Mouse (Mus musculus) mouse embryonic stem cell (cell line): ENCODE results near the gene Acot9.

ENCODE experiments used
- in situ Hi-C, 2 experiments: fragments of 300-500 bp; cut with MboI; formaldehyde crosslinking; loops; 1 replicate in 1 of 2; 3 replicates in 1 of 2; pipeline ENCODE4 v1.14.3; 2019 to 2020; ENCODE audit warnings: low sequenced_read_pairs in 2 of 2, low pct_unique_long_range_greater_than_20kb in 1 of 2, mixed read lengths in 1 of 2; ENCODE audit not compliant: unreplicated experiment in 1 of 2

Acot9 gene

DNA sequence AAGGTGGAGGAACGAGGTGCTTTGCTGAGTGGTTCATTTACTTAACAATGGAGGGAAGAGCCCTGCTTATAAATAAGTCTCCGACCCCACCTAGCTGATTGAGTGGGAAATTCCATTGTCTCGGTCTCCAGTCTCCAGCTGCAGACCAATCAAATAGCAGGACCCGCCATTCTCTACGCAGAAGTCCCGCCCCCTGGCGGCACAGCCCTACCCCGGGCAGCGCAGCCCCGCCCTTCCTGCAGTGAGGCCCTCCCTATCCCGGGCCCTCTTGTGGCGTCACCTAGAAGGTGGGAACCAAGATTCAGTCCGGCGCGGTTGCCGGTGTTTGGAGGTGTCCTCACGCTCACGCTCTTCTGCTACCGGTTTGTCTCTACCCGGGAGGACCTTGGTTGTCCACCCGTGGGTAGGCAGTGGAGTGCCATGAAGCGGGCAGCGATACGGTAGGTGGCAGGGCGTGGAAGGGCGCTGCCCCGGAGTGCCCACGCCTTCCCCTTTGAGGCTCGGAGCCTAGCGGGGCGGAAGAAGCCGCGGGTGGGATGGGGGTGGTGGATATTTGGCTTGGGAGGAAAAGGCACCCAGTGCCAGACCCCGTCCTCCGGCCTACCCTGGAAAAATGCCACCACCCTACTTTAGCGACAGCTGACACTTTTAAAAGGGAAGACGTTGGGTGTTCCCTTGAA, at the start of gene Acot9:
Acot9 (plus strand) TSS at position 209 of the 680 bp plus-strand sequence.
- in situ Hi-C loops: no loop called here

DNA sequence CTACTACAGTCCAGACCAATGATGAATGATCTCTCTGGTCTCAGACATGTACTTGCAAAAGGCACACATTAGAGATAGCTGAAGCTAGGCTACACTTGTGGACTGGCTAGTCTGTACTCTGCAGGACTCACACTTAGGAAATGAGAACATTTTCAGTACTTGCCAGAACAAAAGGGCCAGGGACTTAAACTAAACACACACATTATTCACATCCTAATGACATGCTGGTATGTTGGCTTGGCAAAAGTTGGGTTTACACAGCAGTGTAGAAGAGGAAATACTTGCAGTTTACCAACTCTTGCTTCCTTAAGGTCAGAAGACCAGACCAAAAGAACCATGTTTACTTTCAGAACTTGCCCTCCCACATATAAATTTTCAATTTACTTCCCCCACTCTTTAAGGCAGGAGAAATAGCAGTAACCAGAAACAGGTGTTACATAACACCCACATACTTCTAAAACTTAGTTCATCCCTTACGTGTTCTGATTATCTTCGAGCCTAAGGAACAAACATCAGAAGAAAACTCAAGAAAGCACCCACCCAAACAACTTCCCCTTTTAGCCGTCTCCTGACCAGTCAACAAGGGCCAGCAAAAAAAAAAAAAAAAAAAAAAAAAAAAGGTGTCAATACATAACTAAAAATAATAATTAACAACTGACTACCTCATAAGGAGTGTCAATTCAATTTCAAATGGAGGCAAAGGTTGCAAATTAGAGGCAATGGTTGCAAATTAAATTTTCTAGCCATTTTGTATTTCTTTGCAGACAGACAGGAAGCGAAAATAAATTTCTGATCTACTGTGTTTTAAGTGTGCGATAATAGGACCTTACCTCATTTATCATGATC, 47.7 kb upstream of the Acot9 start:
- in situ Hi-C loops: no loop called here

DNA sequence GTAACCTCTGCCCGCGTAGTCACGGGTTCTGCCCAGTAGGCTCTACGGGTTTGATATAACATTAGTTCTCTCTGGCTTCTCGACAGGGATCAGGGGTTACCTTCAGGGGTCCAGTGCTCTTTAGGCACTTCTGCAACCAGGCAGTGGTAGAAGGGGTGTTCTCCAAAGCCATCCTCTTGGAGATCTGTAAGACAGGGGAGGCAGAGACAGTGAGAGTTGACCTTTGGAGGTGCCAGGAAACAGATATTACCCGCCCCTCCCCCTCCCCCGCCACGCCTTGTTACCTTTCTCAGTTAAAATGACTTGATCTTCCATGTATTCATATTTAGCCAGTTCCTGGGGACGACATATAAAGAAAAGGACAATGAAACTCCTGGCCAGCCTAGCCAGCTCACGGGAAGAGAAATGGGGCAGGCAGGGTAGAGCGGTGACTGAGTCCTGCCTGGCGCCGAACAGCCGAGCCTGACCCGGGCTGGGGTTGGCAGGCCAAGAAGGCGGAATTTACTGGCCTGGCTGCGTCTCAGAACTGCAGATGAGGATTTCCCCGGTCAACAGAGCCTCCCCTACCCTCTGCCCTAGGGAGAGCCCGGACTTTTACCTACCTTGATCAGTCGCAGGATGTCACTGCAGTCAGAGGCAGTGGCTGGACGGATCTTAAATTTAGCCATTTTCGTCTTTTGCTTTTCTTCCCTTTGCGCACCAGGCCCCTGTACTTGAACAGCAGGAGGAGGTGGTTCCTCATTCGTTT, 46.6 kb upstream of the Acot9 start:
- in situ Hi-C loops: no loop called here

DNA sequence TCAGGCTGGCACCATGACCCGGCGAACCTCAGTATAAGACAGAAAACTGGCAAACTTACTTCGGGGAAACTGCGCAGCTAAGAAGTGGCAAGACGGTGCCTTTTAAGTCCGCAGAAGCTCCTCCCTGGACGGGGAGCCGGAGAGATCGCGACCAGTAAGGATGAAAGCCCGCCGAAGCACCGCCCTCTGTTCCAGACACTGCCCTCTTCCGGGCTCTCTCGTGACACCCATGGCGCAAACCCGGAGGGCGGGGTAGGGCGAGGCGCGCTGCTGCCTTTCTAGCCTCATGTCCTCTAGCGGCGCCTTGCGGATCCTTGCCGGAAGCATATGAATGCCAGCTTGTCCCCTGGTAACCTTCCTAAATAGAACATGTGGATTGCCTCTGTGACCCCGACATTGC, 46.0 kb upstream of the Acot9 start, which contains the start of gene Sat1:
Sat1 (minus strand) TSS at position 179 of the 400 bp plus-strand sequence.
- in situ Hi-C loops: no loop called here

DNA sequence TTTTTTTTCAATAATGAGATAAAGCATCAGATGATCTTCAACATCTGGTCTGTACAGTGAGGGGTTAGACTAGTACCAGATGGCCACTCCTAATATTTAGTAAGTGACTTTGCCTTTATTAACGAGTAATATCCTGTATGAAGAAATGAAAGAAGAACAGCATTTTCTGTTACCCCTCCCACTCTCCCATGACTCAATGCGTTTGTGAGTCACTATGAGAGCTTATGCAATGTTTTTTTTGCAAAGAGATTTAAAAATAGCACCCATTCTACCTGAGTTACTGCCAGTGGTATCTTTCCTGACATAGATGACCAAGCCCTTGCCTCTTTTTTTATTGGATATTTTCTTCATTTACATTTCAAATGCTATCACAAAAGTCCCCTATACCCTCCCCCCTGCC, 44.0 kb upstream of the Acot9 start:
- in situ Hi-C loops: no loop called here

DNA sequence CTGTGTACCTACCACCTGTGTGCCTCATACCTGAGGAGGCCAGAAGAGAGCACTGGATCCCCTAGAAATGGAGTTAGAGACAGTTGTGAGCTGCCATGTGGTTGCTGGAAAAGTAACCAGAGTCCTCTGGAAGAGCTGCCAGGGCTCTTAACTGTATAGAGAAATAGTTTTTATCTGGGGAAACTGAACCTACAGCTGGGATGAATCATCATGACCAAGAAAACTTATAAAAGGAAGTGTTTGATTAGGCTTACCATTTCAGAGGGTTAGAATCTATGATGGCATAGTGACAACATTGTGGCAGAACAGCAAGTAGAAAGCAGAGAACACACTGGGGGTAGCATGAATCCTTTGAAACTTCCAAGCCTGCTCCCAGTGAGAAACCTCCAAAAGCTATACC, 5.4 kb upstream of the Acot9 start:
- in situ Hi-C loops: no loop called here

DNA sequence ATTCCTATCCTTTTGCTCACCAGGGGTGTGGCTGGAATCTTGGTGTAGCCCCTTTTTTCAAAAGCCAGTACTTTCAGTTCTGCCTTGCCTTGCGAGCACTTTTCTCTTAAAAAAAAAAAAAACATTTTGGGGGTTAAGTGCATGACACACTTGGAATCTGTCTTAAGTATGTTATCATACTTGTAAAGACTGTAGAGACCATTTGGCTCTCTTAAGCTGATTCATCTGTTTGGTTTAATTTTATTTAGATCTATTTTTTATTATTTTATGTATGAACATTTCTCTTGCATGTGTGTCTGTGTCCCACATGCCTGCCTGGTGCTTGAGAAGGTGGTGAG, 641 bp downstream of the Acot9 start:
- in situ Hi-C loops: no loop called here

DNA sequence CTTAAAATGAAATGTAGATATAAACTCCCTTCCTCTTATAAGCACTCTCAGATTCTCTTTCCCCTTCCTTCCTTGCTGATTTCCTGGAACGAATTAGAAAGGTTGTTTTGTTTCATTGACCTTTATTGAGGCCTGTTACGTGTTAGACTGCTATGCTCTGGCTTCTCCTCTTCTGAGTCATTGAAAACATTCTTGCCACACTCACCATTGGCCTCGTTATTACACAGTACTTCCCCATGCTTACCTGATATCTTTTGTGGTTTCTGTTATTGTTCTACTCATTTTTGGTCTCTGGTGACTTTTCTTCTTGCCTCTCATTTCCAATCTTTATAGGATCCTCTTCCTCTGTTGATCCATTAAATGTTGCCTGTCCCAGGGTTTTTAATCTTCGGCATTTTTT, 16.2 kb downstream of the Acot9 start:
- in situ Hi-C loops: no loop called here

DNA sequence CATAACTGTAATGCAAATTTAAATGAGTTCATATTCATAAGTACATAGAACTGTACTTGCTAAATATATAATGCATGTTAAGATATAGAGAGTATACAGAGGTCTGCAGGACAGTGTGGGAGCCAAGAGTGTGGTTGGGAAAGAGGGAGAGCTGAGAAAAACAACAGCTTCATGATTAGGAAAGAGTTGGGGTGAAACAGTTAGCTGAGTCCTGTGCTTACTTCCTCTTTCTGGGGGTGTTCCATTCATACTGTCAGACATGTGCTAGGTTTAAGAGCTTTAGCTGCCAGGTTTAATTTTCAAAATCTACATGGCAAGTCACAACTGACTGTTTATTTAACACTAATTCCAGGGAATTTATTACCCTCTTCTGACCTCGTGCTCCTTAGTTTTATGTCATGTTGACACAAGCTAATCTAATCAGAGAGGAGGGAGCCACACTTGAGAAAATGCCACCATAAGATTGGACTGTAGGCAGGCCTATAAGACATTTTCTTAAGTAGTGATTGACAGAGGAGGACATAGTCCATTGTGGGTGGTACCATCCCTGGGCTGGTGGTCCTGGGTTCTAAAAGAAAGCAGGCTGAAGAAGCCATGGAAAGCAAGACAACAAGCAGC, 18.3 kb downstream of the Acot9 start:
- in situ Hi-C loops: no loop called here

DNA sequence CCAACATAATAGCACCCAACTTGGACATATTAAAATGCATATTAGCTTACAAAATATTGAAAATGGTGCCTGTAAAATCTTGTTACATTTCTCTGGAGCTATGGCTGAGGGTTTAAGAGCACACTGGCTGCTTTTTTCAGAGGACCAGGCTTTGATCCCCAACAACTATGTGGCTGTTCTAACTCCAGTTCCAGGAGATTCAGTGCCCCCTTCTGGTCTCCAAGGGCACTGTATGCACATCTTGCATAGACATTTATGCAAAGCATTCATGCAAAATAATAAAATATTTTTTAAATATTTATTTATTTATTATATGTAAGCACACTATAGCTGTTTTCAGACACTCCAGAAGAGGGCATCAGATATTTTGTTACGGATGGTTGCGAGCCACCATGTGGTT, 44.1 kb downstream of the Acot9 start:
- in situ Hi-C loops: no loop called here

DNA sequence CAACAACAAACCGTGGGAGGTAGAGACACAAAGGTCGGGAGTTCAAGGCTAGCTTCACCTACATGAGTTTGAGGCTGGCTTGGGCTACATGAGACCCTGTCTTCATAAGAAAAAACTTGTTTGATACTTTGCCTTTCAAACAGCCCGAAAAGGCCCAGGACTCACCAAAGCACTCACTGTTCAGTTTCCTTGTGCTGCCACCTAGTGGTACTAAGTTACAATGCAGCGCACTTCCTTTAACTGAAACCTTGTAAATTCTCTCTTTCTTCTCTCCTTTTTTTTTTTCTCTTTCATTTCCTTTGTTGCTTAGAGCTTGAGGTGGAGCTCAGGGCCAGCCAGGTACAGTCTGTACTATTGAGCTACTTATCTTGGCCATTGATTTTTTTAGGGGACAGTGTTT, 55.8 kb downstream of the Acot9 start:
- in situ Hi-C loops: loop anchor here in 1 of 2 experiments (10.0 kb wide), 1 partner anchor 153 kb away; no protein-coding TSS in a partner anchor

DNA sequence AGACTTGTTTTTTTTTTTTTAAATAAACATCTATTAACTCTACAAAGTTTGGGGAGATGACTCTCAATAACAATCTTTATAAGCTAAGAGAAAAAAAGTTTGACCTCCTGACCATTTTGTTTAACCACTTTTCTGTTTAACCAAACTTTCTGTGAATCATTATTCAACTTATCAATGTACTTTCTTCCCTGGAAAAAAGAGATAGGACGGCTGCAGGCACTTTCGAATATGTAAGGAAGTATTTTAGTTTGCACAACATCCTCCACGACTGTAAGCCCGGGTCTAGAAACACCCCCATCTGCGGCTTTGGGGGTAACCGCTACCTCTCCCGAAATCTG, 75.3 kb downstream of the Acot9 start:
- in situ Hi-C loops: no loop called here

DNA sequence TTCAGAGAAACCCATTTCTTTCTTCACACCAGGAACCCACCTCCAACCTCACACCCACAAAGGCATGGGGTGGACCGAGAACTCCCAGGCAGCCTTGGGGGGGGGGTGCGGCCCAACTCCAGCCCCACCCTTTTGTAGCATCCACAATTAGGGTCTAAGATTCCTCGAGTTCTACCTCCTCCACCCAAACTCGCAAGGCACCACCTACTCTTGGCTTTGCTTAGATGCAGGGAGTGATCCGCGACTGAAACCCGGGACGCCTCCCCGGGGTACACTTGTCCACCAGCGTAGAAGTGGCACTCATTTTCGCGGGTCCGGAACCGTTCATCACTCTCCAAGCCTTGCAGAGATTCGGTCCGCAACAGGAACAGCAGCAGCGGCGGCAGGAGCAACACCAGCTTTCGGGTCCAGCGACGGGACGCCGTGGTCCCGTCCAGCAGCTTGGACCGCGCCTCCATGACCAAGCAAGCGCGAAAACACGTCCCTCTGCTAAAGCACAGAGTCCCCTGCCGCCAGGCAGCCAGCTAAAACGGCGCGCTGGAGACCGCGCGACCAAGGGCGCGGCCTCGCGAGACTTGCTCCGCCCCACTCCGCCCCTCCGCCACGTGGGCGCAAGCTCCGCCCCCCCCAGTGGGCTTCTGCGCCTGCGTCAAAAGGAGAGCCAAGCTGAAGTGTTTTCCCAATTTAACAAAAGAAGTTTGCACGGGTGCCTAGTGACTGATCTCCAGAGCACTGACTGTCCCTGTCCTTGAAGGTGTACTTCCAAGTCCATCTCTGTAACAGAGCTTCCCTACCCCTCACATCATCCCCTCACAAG, 75.9 kb downstream of the Acot9 start:
- in situ Hi-C loops: no loop called here

DNA sequence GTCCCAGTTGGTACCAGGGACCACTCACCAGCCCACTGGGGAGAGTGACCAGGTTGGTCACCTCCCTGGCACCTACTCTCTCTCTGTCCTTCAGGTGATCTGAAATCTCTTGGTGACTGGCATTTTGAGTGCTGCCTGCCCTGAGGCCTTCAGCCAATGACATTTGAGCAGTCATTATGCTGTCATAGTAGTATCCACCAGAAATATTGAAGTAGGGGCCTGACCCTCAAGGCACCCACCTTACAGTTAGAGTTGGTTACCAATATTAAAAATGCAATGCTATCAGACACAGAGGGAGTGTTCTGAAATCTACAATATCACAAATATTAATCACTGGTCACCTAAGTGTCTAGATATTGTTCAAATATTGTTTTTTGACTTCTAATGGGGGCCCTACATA, 78.4 kb downstream of the Acot9 start, which contains the start of gene Prdx4:
Prdx4 (minus strand) TSS at position 101 of the 400 bp plus-strand sequence.
- in situ Hi-C loops: no loop called here

DNA sequence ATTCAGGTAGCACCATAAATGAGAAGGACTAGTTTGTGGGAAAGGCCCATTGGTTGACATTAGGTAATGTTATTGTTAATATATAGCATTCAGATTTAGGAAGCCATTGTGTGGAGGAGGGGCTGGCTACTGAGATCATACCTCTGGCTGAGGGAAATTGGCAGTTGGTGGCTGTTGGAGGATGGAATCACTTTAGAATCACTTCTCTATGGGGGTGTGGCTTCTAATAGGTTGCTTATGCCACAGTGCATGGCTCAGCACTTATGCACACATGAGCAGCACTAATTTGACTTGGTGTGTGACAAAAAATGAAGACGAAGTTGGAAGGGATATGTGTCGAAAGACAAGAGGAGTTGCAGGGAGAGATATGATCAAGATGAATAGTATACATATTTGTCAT, 84.0 kb downstream of the Acot9 start:
- in situ Hi-C loops: no loop called here
